Mouse (Mus musculus) liver, embryonic 11.5 days (tissue): ENCODE measurements around the gene Gm11042. TPM values are rescaled to one million over a fixed set of nuclear protein-coding genes. Genes with fewer than 3 reads are reported as not detected.

Experiments used
- ATAC-seq: fragments of 200-750 bp; cut with Nextera tagmentation; replicated peaks from 2 replicates; pipeline ENCODE4 v1.8.0; 2017; ENCODE audit warnings: moderate number of reproducible peaks, mild to moderate bottlenecking, moderate TSS enrichment, moderate library complexity; ENCODE audit not compliant: low FRiP score
- DNase-seq: peaks from one replicate; pipeline ENCODE4 v3.0.0-alpha.2; 2017; ENCODE audit warnings: low spot score
- H3K27ac ChIP-seq: fragments of 300-500 bp; sonication (generic); 2 replicates; pipeline ENCODE4 v1.5.1; 2014; ENCODE audit warnings: mild to moderate bottlenecking, low read depth, low read length, control low read depth
- H3K27me3 ChIP-seq: fragments of 300-500 bp; sonication (generic); replicated peaks from 2 replicates; pipeline ENCODE4 v1.6.1; 2014; ENCODE audit warnings: low read length, mixed read lengths; ENCODE audit not compliant: control insufficient read depth, insufficient read depth
- H3K36me3 ChIP-seq: fragments of 300-500 bp; sonication (generic); 2 replicates; pipeline ENCODE4 v1.6.1; 2014; ENCODE audit warnings: mild to moderate bottlenecking, low read length, moderate library complexity, mixed read lengths; ENCODE audit not compliant: control insufficient read depth, insufficient read depth
- H3K4me1 ChIP-seq: fragments of 300-500 bp; sonication (generic); replicated peaks from 2 replicates; pipeline ENCODE4 v1.6.1; 2014; ENCODE audit warnings: low read length, mixed read lengths; ENCODE audit not compliant: control insufficient read depth, insufficient read depth
- H3K4me2 ChIP-seq: fragments of 300-500 bp; sonication (generic); 2 replicates; pipeline ENCODE4 v1.6.1; 2014; ENCODE audit warnings: mild to moderate bottlenecking, control low read depth, moderate library complexity
- H3K4me3 ChIP-seq: fragments of 300-500 bp; sonication (generic); 2 replicates; pipeline ENCODE4 v1.5.1; 2014; ENCODE audit warnings: low read depth, low read length, control low read depth
- H3K9ac ChIP-seq: fragments of 300-500 bp; sonication (generic); 2 replicates; pipeline ENCODE4 v1.6.1; 2014; ENCODE audit warnings: low read depth, low read length, control low read depth
- H3K9me3 ChIP-seq: fragments of 300-500 bp; sonication (generic); 2 replicates; pipeline ENCODE4 v1.6.1; 2016; ENCODE audit warnings: low read length, inconsistent platforms, mixed read lengths; ENCODE audit not compliant: control insufficient read depth
- whole genome bisulfite sequencing: fragments of 180-500 bp; shearing (Covaris S2); extraction: QIAGEN DNeasy Blood & Tissue Kit; methylation state at CpG from one replicate; pipeline ENCODE4 v1.1.7; 2014; 5-methylcytosine and 5-hydroxymethylcytosine counted together
- polyA plus RNA-seq: library from polyadenylated mRNA; unstranded; fragments of >200 nt; fragmentation: Nextera tagmentation; extraction: Ambion mirVana; gene quantifications from 2 replicates; pipeline ENCODE4 v1.2.1, GENCODE M21; 2014

Gm11042 gene
- polyA plus RNA-seq, 1 experiment from 2014 or later = not detected

- no peak for ATAC-seq
- no peak for DNase-seq
- H3K4me1 ChIP-seq = no peaks in the 10 kb centered on the region
- no peaks in the 10 kb centered on the region for H3K36me3 ChIP-seq
- no peak overlapping the region for H3K4me2 ChIP-seq
- no peak overlapping the region for H3K27ac ChIP-seq
- WGBS = 77% methylated on average over 9 of the region's 9 CpGs
- H3K9me3 ChIP-seq = no peaks in the 10 kb centered on the region
- no peak overlapping the region for H3K4me3 ChIP-seq
- H3K9ac ChIP-seq = no peak overlapping the region
- no peaks in the 10 kb centered on the region for H3K27me3 ChIP-seq
Measured at GRCm38 (mm10) chr12:74303418-74304294, 12.5 kb downstream of the Gm11042 start.

GRCm38 (mm10) chr12:74301559-74301958, 14.6 kb downstream of the Gm11042 start:
- H3K9me3 ChIP-seq = no peaks in the 10 kb centered on the region
- H3K27ac ChIP-seq = no peak overlapping the region
- H3K4me1 ChIP-seq = no peaks in the 10 kb centered on the region
- WGBS = 90% methylated on average over 6 of the region's 6 CpGs
- H3K9ac ChIP-seq = no peak overlapping the region
- ATAC-seq = no peak
- H3K4me2 ChIP-seq = no peak overlapping the region
- DNase-seq = no peak
- H3K27me3 ChIP-seq = no peaks in the 10 kb centered on the region
- no peak overlapping the region for H3K4me3 ChIP-seq
- no peaks in the 10 kb centered on the region for H3K36me3 ChIP-seq

DNA sequence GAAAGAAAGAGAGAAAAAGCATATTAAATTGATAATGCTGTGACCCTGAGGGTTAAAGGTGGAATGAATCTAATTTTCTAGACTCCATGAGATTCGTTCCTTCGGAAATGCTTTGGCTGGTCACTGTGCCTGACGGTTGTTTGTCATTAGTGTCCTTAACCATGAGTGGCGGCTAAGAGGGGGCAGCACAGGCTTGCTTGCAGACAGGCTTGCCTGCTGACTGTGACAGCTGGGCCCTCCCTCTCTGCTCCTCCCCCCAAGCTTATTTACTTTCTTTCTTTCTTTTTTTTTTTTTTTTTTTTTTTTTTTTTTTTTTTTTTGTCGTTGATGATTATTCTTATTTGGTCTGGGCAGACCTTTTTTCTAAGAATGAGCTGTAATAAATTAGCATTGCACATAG, 19.8 kb downstream of the Gm11042 start:
- no peak overlapping the region for H3K4me2 ChIP-seq
- no peaks in the 10 kb centered on the region for H3K4me1 ChIP-seq
- H3K9ac ChIP-seq = no peak overlapping the region
- DNase-seq (no peak), ATAC-seq (no peak)
- H3K27ac ChIP-seq = no peak overlapping the region
- WGBS = 56% methylated on average over 5 of the region's 5 CpGs
- no peaks in the 10 kb centered on the region for H3K27me3 ChIP-seq
- H3K36me3 ChIP-seq = no peaks in the 10 kb centered on the region
- no peak overlapping the region for H3K4me3 ChIP-seq
- no peaks in the 10 kb centered on the region for H3K9me3 ChIP-seq

DNA sequence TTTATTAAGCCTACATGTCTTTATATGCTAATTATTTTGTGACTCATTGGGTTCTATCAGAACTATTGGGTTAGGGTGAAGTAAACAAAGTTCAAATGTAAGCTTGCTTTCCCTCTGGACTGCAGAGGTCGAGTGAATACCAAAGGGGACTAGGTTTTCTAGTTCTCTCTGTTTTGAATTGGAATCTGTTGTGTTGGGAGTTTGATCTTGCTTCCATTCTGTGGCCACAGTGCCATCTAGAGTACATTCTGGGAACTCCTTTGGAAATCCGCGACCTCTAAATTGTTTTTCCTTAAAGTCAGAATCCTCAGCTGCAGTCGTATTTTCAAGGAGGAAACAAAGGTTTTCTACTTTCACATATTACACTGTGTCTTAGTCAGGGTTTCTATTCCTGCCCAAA, 22.6 kb downstream of the Gm11042 start:
- no peak overlapping the region for H3K9ac ChIP-seq
- no peak for ATAC-seq

DNA sequence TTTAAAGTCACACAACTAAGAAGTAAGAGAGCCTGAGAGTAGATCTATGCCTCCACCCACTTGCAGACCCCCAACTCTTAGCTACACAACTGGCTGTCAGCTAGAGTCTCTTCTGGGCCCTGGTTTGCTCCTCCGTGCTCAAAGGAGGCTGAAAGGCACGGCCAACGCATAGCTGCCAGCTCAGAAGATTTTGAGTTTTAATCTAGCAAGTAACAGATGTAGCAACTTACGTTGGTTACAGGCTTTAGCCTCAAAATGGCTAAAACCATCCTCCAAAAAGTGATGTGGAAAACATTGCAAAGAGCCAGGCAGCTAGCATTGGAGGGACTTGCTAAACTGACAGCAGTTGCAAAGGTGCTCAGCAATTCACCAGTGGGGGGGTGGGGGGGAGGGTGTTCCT, 25.2 kb downstream of the Gm11042 start:
- Histone ChIP-seq H3K9me3 (no peaks in the 10 kb centered on the region), H3K4me3 (no peak overlapping the region), H3K4me2 (no peak overlapping the region), H3K27ac (no peak overlapping the region), H3K36me3 (no peaks in the 10 kb centered on the region), H3K27me3 (no peaks in the 10 kb centered on the region), H3K9ac (no peak overlapping the region), H3K4me1 (no peaks in the 10 kb centered on the region)
- 80% methylated on average over 4 of the region's 4 CpGs for WGBS
- DNase-seq (no peak), ATAC-seq (no peak)

More for the DNA sequence above, 22.6 kb downstream of the Gm11042 start:
- Histone ChIP-seq H3K36me3 (no peaks in the 10 kb centered on the region), H3K27ac (no peak overlapping the region), H3K4me2 (no peak overlapping the region), H3K27me3 (no peaks in the 10 kb centered on the region), H3K4me1 (no peaks in the 10 kb centered on the region), H3K4me3 (no peak overlapping the region), H3K9me3 (no peaks in the 10 kb centered on the region)
- 7% methylated on average over 4 of the region's 4 CpGs for WGBS
- DNase-seq = no peak

GRCm38 (mm10) chr12:74284685-74285054, 31.5 kb downstream of the Gm11042 start:
- Histone ChIP-seq H3K9me3 (no peaks in the 10 kb centered on the region), H3K4me1 (no peaks in the 10 kb centered on the region), H3K9ac (no peak overlapping the region), H3K27ac (no peak overlapping the region), H3K4me2 (peak overlapping the region; percentile 65), H3K4me3 (no peak overlapping the region), H3K36me3 (no peaks in the 10 kb centered on the region), H3K27me3 (peaks cover 24% of the 10 kb centered on the region)
- DNase-seq (no peak), ATAC-seq (no peak)
- 13% methylated on average over 11 of the region's 11 CpGs for WGBS

- Histone ChIP-seq H3K4me2 (peak overlapping the region; percentile 65), H3K36me3 (no peaks in the 10 kb centered on the region), H3K4me3 (peak overlapping the region; percentile 33), H3K9ac (no peak overlapping the region), H3K4me1 (no peaks in the 10 kb centered on the region), H3K27me3 (peaks cover 24% of the 10 kb centered on the region), H3K27ac (no peak overlapping the region), H3K9me3 (no peaks in the 10 kb centered on the region)
- DNase-seq (peak; percentile 67), ATAC-seq (peak; percentile 80)
- WGBS = 1% methylated on average over 48 of the region's 49 CpGs
Measured at GRCm38 (mm10) chr12:74284020-74284684, 32.0 kb downstream of the Gm11042 start.

- no peak overlapping the region for H3K4me2 ChIP-seq
- no peak overlapping the region for H3K9ac ChIP-seq
- no peak overlapping the region for H3K27ac ChIP-seq
- peaks cover 24% of the 10 kb centered on the region for H3K27me3 ChIP-seq
- H3K9me3 ChIP-seq = no peaks in the 10 kb centered on the region
- H3K4me3 ChIP-seq = no peak overlapping the region
- H3K4me1 ChIP-seq = no peaks in the 10 kb centered on the region
- DNase-seq = no peak
- ATAC-seq = no peak
- no peaks in the 10 kb centered on the region for H3K36me3 ChIP-seq
- 62% methylated on average over 1 of the region's 1 CpGs for WGBS
Measured at GRCm38 (mm10) chr12:74282846-74283245, 33.3 kb downstream of the Gm11042 start.

- WGBS = 74% methylated on average over 4 of the region's 4 CpGs
- Histone ChIP-seq H3K9ac (no peak overlapping the region), H3K4me1 (no peaks in the 10 kb centered on the region), H3K4me3 (no peak overlapping the region), H3K9me3 (no peaks in the 10 kb centered on the region), H3K4me2 (no peak overlapping the region), H3K27me3 (peaks cover 24% of the 10 kb centered on the region), H3K36me3 (no peaks in the 10 kb centered on the region), H3K27ac (no peak overlapping the region)
- DNase-seq (no peak), ATAC-seq (no peak)
Measured at GRCm38 (mm10) chr12:74281403-74281802, 34.8 kb downstream of the Gm11042 start.
